8 mouse cellular contexts compared by ENCODE assay signal in genomic region chr2:157134479-157134931, GRCm38 (mm10). TPM values are rescaled to one million over a fixed set of nuclear protein-coding genes. Genes with fewer than 3 reads are reported as not detected.
DNase-seq lines count a peak whose midpoint lies in the region; ATAC-seq and TF ChIP-seq lines count a peak whose summit lies in the region.

No protein-coding gene starts in this region.

- no peaks in the 10 kb centered on the region for H3K27me3 ChIP-seq in limb, embryonic 10.5 days (ENCODE audit: low read depth, poor library complexity, severe bottlenecking)
- H3K27me3 ChIP-seq in midbrain, postnatal 0 days (ENCODE audit: insufficient read depth, low read length) = no peaks in the 10 kb centered on the region

- H3K36me3 ChIP-seq in limb, embryonic 10.5 days = no peaks in the 10 kb centered on the region
- no peaks in the 10 kb centered on the region for H3K36me3 ChIP-seq in midbrain, postnatal 0 days (ENCODE audit: insufficient read depth, low read length)

- H3K4me3 ChIP-seq in bone marrow macrophage, adult 2 months (ENCODE audit: insufficient read depth, low read length) = peak overlapping the region; percentile 71
- peak overlapping the region; percentile 82 for H3K4me3 ChIP-seq in limb, embryonic 10.5 days
- peak overlapping the region; percentile 68 for H3K4me3 ChIP-seq in midbrain, postnatal 0 days (ENCODE audit: low read depth, low read length)

- intact Hi-C loops in left cerebral cortex, postnatal 4 days (cut with DNase I) = loop anchor here (5.0 kb wide), 1 partner anchor 448 kb away; no protein-coding TSS in a partner anchor
- intact Hi-C loops in left cerebral cortex, postnatal 25 days (cut with DNase I) = loop anchor here (10.0 kb wide), 1 partner anchor 430 kb away; the partner anchor contains the start of gene Nnat

- DNase-seq in left cerebral cortex, postnatal 4 days = peak; percentile 21
- no peak for DNase-seq in left cerebral cortex, postnatal 25 days (ENCODE audit: low spot score in 2 of 2)
- DNase-seq in gastrocnemius, postnatal 4 days (ENCODE audit: low spot score in 2 of 2) = peak; percentile 25 to 27
- DNase-seq in limb, embryonic 10.5 days (ENCODE audit: low spot score) = peak; percentile 68
- DNase-seq in midbrain, postnatal 0 days (ENCODE audit: low spot score) = peak; percentile 7
- DNase-seq in cerebellum, postnatal 25 days = no peak
- DNase-seq in cerebellum, adult 8-10 months = no peak

- no peak for TF ChIP-seq CTCF in bone marrow macrophage, adult 2 months (IDR thresholded peaks at IDR 0.05; ENCODE audit: low read depth, low read length)
- TF ChIP-seq CTCF in midbrain, postnatal 0 days (IDR thresholded peaks at IDR 0.05) = no peak

- peaks cover 31% of the 10 kb centered on the region for H3K4me1 ChIP-seq in bone marrow macrophage, adult 2 months (ENCODE audit: control insufficient read depth, insufficient read depth, low read length)
- peaks cover 16% of the 10 kb centered on the region for H3K4me1 ChIP-seq in limb, embryonic 10.5 days
- H3K4me1 ChIP-seq in midbrain, postnatal 0 days (ENCODE audit: insufficient read depth, low read length) = no peaks in the 10 kb centered on the region

- ATAC-seq in midbrain, postnatal 0 days (ENCODE audit: low FRiP score) = peak; percentile 54; the same call in 1 of the 2 replicates

- TF ChIP-seq POLR2A in bone marrow macrophage, adult 2 months (IDR thresholded peaks at IDR 0.05; ENCODE audit: borderline replicate concordance, low read depth, low read length) = no peak

- peak overlapping the region; percentile 95 for H3K27ac ChIP-seq in bone marrow macrophage, adult 2 months (ENCODE audit: insufficient read depth, low read depth, low read length)
- peak overlapping the region; percentile 84 for H3K27ac ChIP-seq in limb, embryonic 10.5 days
- peak overlapping the region; percentile 49 for H3K27ac ChIP-seq in midbrain, postnatal 0 days (ENCODE audit: low read depth, low read length)

- H3K9ac ChIP-seq in midbrain, postnatal 0 days (replicated peaks; ENCODE audit: low read length, poor library complexity, severe bottlenecking) = peak overlapping the region; percentile 65

- H3K4me2 ChIP-seq in midbrain, postnatal 0 days (ENCODE audit: low read depth, low read length, poor library complexity, severe bottlenecking) = peak overlapping the region; percentile 96

- H3K9me3 ChIP-seq in limb, embryonic 10.5 days (replicated peaks) = no peaks in the 10 kb centered on the region
- H3K9me3 ChIP-seq in midbrain, postnatal 0 days (ENCODE audit: low read length) = no peaks in the 10 kb centered on the region

- under 1% methylated on average over 25 of the region's 25 CpGs for WGBS in limb, embryonic 10.5 days
- WGBS in midbrain, postnatal 0 days = under 1% methylated on average over 25 of the region's 25 CpGs

RNA-seq across cellular contexts. Expression of gene Samhd1, which starts 0.6 kb away (rescaled TPM):
- total RNA-seq in left cerebral cortex, postnatal 4 days (2021) = 10 to 100 TPM; 18.0 to 18.7 TPM
- 10 to 100 TPM; 11.6 to 12.4 TPM for total RNA-seq in left cerebral cortex, postnatal 25 days (2021)
- 496 and 503 TPM in 2 replicates for polyA plus RNA-seq in bone marrow macrophage, adult 2 months (2012; ENCODE audit: insufficient read depth, insufficient read length, missing spikeins)
- 10 to 100 TPM; 23.4 to 23.6 TPM for total RNA-seq in gastrocnemius, postnatal 4 days (2021)
- polyA plus RNA-seq in limb, embryonic 10.5 days (2016; fragmentation: Nextera tagmentation; extraction: Ambion mirVana) = 24.0 and 27.3 TPM in 2 replicates
- 13.0 and 14.1 TPM in 2 replicates for total RNA-seq in midbrain, postnatal 0 days (2014; rRNA removed)
- 8.7 and 9.9 TPM in 2 replicates for polyA plus RNA-seq in midbrain, postnatal 0 days (2015; fragmentation: Nextera tagmentation; extraction: Ambion mirVana)

RNA-seq across cellular contexts. Expression of gene Tldc2, which starts 47.6 kb away (rescaled TPM):
- not detected for total RNA-seq in left cerebral cortex, postnatal 4 days (2021)
- not detected for total RNA-seq in left cerebral cortex, postnatal 25 days (2021)
- polyA plus RNA-seq in bone marrow macrophage, adult 2 months (2012; ENCODE audit: insufficient read depth, insufficient read length, missing spikeins) = not detected in 2 replicates
- not detected for total RNA-seq in gastrocnemius, postnatal 4 days (2021)
- polyA plus RNA-seq in limb, embryonic 10.5 days (2016; fragmentation: Nextera tagmentation; extraction: Ambion mirVana) = not detected in 2 replicates
- total RNA-seq in midbrain, postnatal 0 days (2014; rRNA removed) = not detected in 2 replicates
- polyA plus RNA-seq in midbrain, postnatal 0 days (2015; fragmentation: Nextera tagmentation; extraction: Ambion mirVana) = not detected in 2 replicates

RNA-seq across cellular contexts. Expression of gene Soga1, which starts 55.5 kb away (rescaled TPM):
- 100 to 1,000 TPM; 104 to 108 TPM for total RNA-seq in left cerebral cortex, postnatal 4 days (2021)
- total RNA-seq in left cerebral cortex, postnatal 25 days (2021) = 10 to 100 TPM; 19.8 to 24.6 TPM
- polyA plus RNA-seq in bone marrow macrophage, adult 2 months (2012; ENCODE audit: insufficient read depth, insufficient read length, missing spikeins) = 10.9 and 14.9 TPM in 2 replicates
- total RNA-seq in gastrocnemius, postnatal 4 days (2021) = 10 to 100 TPM; 33.7 to 34.6 TPM
- polyA plus RNA-seq in limb, embryonic 10.5 days (2016; fragmentation: Nextera tagmentation; extraction: Ambion mirVana) = 5.3 and 5.7 TPM in 2 replicates
- total RNA-seq in midbrain, postnatal 0 days (2014; rRNA removed) = 122 and 132 TPM in 2 replicates
- 2.8 and 3.9 TPM in 2 replicates for polyA plus RNA-seq in midbrain, postnatal 0 days (2015; fragmentation: Nextera tagmentation; extraction: Ambion mirVana)

Comparison
In these comparisons a context has a peak if more than half of its experiments do, and no peak if none do; other contexts are left out.
1. DNase-seq: peak in left cerebral cortex, postnatal 4 days (single experiment), gastrocnemius, postnatal 4 days (2 of 2), limb, embryonic 10.5 days (single experiment) and midbrain, postnatal 0 days (single experiment); none in left cerebral cortex, postnatal 25 days (0 of 2), cerebellum, postnatal 25 days (0 of 2) and cerebellum, adult 8-10 months (single experiment).
2. Peak in every context shown above with its lines, with median percentiles within 50 percentile points of each other: H3K27ac ChIP-seq and H3K4me3 ChIP-seq.